Mouse (Mus musculus): Measurements from ENCODE around the gene Pin1rt1.

DNA sequence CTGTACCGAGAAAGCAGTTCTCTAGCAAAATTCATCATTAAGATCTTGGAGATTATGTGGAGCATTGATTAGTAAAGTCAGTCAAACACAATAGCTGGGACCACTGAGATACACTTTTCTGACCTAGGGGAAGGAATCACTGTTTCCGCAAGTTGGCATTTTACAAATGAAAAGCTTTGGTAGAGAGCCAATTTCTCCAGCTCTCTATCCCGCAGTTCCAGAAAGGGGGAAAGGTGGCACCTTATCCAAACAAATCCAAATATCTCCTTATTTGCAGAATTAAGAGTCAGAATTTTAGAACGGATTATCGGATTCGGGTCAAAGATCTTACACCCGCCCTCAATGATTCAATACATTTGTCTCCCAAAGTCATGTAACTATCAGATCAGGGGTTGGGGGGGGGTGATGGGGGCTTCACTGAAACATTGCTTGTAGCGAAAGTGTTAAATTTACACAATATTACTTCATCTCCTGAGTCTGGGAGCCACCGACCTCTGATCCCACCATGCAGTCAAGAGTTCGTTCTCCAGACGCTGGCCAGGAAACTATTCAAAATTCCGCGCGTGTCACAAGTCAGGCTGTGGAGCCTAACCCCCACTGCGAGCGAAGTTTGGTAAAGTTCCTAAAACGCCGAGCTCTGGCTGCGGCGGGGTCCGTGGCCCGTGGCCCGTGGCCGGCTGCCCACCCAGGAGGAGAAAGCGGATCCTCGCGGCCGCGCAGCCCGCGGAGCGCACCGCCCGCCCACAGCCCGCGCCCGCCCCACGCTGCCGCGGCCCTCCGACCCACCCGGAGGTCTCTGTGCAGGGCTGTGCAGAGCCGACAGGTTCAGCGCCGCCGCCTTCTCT, 25.9 kb upstream of the Pin1rt1 start:
- TF ChIP-seq CTCF (IDR thresholded peaks at IDR 0.05; ENCODE audit: low read depth, low read length), result no peak
- no peak for TF ChIP-seq POLR2A (IDR thresholded peaks at IDR 0.05; ENCODE audit: insufficient read depth, low read length)
- no peak for TF ChIP-seq EP300 (IDR thresholded peaks at IDR 0.05; ENCODE audit: insufficient read depth, low read depth, low read length)
